Mouse (Mus musculus) duodenum, adult 2 months (tissue): Measurements from ENCODE around the gene Sash3. TPM values are rescaled to one million over a fixed set of nuclear protein-coding genes. Genes with fewer than 3 reads are reported as not detected.

Source experiments
- polyA plus RNA-seq: library from polyadenylated mRNA; depleted of rRNA; stranded (reverse); fragments of >200 nt; gene quantifications from 2 replicates; pipeline ENCODE4 v1.2.3, GENCODE M21; 2012; ENCODE audit warnings: low replicate concordance; rRNA removed

Sash3 gene
- 1.7 and 4.4 TPM in 2 replicates for polyA plus RNA-seq

GRCm38 (mm10) chrX:48146262-48146661 is at the start of gene Sash3:
Gene Sash3 (plus strand): TSS chrX:48146436.

DNA sequence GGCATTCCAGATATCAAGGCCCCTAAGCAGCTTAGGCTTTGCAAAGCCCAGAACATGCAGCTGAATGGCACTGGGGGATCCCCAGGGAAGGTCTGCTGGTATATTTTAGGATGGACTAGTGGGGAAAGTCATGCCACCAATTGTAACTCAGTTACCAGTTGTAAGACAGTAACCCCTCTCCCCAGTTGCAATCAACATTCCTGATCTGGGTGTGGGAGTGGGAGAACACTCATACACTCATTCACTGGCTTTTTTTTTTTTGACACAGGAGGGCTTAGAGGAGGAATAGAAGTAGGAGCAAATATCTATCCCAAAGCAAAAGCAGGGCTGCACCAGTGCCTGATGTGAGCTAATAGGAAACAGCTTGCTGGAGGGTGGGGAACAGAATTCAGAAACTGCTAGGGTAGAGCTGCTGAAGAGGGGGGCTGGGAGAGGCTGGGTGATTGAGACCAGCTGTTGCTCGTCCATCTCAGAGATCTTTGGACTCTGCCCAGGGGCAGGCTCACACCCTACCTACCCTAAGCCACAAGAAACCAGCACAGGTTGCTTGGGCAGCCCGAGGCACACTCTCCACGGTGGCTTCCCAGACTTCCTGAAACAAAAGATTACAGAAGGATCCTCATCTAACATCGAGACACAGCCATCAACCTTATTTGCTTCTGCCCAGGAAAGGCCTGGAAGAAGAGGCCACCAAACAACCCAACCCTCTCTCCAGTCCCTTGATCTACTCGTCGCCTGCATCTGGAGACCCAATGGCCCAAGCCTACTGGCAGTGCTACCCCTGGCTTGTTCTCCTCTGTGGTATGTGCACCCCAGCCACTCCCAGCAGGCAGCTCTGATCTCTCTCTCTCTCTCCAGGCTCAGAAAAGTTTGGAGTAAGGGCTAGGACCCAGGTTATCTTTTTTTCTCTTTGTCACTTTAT is 37.6 kb upstream of the Sash3 start, which contains the start of gene Xpnpep2:
Gene Xpnpep2, plus strand, starts transcription at position 332 of the 922 bp plus-strand sequence.

GRCm38 (mm10) chrX:48208519-48209185 is 62.4 kb downstream of the Sash3 start, which contains the start of gene Zdhhc9:
Gene Zdhhc9 (minus strand): TSS chrX:48208878.

Other genes with a start within 250 kb of the Sash3 start
- 0.82 and 2.0 TPM in 2 replicates for gene Ocrl, start 234.0 kb upstream of the Sash3 start, polyA plus RNA-seq
- 0.56 and 0.90 TPM in 2 replicates for gene Apln, start 111.6 kb upstream of the Sash3 start, polyA plus RNA-seq
- gene Xpnpep2, start 37.7 kb upstream of the Sash3 start, polyA plus RNA-seq: 8.6 and 67.5 TPM in 2 replicates
- gene Zdhhc9, start 62.4 kb downstream of the Sash3 start, polyA plus RNA-seq: 29.2 and 29.9 TPM in 2 replicates
- gene Utp14a, start 110.4 kb downstream of the Sash3 start, polyA plus RNA-seq: 0.19 and 0.58 TPM in 2 replicates
- gene Bcorl1, start 194.9 kb downstream of the Sash3 start, polyA plus RNA-seq: 3.3 and 4.4 TPM in 2 replicates